Mouse (Mus musculus): ENCODE measurements around the gene Rab3a.

Gene Rab3a

DNA sequence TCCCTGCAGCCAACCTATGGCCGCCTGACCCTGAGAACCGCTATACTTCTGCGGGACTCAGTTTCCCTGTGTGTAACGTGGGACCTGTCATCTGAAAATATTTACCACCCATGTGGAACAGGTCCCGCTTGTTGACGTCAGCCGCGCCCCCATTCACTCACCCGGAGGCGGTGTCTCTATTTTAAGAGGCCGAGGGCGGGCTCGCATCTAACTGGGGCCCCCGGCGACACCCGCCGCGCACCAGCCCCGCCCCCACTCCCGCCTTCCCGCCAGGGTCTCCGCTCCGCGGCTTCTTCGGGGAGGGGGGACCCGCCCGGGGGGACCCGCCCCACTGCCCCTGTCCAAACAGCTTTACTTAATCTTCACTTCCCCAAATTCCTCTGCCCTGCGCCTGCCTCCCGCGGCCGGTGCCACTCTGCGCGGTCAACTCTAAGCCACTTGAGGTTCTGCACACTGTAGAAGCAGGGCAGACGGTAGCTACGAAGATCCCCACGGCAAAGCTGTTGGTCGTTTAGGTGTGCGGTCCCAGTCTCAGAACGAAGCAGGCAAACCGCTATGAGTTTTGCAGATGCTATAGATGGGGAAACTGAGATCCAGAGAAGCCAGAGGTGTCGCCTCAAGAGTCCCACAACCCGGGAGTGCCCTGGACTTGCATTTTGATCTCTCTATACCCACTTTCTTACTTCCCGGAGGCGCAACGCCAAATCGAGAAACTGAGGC lies 49.4 kb downstream of the Rab3a start:
- DNase-seq: peak; percentile 80 to 83

DNA sequence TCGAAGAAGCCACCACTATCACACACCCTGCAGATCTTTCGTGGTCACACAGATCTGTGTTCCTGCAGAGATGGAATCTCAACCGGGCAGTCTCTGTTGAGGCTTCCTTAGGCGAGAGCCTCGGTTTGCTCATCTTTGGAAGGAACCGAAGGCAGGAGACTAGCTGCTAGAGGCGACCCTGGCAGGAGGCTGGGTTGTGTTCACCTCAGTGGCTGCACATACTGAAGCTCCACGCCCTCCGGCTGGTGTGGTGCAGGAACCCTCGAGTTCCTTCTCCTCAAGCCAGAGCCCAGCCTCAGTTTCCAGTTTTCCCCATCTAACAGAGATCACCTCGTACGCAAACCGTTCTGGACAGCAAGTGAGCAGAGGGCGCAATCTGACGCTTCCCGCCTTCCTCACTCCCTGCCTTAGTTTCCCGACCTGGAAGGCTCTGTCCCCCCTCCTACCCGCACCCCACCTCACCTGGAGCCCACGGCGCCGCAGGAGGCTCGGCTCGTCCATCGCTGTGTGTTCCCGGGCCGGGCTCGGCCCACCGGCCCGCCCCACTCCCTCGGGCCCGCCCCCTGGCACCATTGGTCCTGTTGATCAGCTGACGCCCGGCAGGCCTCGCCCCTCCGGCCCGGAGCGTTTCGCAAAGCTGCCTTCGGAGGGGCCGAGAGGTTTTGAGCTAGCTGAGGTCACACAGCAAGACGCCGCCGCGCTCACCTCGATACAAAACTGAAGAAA lies 50.2 kb downstream of the Rab3a start, which contains the start of gene Mast3:
Mast3 (minus strand) TSS at position 574 of the 726 bp plus-strand sequence.
- DNase-seq: peak; percentile 87

DNA sequence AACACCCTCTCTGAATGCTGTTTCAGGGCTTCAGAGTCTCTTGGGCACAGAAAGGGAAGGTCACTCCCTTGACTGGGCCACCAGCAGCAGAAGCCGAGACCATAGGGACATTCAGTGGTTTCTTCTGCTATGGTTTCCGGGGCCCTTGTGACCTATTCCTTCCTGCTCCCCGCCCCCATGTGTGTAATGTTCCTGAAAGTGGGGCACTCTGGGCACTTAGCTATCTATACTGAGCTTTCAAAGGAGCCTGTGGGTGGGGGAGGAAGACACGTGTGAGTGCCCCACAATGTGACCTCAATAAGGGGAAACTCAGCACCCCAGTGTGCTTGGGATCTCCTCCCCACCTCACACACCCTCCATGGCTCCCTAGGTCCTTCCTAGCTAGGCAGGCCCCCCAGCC lies 52.1 kb downstream of the Rab3a start:
- DNase-seq: peak; percentile 73 to 77

DNA sequence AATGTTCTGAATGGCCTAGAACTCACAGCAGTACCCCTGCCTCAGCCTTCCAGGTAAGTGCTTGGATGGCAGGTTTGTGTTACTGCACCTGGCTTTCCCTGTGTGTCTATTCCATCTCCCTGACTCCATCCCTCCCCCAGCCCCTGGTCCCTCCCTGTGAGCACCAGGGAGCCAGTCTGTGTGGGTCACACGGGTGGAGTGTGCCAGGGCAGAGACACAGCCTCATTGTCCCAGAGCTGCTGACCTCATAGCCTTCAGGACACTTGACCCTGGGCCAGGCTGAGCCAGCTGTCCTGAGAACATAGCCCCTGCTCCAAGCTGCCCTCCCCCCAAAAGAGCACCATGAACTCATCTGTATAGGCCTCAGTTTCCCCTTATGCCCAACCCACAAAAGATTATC lies 52.8 kb downstream of the Rab3a start:
- DNase-seq: no peak

DNA sequence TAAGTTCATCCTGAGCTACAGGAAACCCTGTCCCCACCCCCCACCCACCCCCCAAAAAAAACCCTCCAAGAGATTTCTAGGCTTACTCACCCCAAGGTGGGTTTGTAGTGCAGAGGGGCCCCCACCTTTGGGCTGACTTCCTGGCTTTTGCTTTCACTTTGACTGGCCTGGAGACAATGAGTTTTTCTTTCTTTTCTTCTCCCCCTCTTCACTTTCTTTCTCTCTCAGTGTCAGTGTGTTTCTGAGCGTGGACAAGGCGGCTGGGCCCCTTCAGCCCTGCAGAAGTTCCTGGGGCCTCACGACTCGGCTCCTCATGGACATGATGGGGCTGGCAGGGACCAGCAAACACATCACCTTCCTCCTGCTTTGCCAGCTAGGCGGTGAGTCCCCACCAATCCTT lies 53.8 kb downstream of the Rab3a start, which contains the start of gene Il12rb1:
Il12rb1 (plus strand) TSS at position 211 of the 400 bp plus-strand sequence.
- DNase-seq: peak; percentile 41 to 42
